Mouse (Mus musculus) c-Kit-positive CD71-positive TER-119-negative erythroid progenitor cells, embryonic 14.5 days (primary cell): Measurements from ENCODE around the gene Dbx1.

Experiments
- DNase-seq: peaks from one replicate; pipeline ENCODE4 v3.0.0-alpha.2; 2013; ENCODE audit warnings: low read depth

Gene Dbx1

GRCm38 (mm10) chr7:49636491-49637115 is at the start of gene Dbx1:
Gene Dbx1, minus strand, starts transcription at chr7:49636849.
- no peak for DNase-seq

DNA sequence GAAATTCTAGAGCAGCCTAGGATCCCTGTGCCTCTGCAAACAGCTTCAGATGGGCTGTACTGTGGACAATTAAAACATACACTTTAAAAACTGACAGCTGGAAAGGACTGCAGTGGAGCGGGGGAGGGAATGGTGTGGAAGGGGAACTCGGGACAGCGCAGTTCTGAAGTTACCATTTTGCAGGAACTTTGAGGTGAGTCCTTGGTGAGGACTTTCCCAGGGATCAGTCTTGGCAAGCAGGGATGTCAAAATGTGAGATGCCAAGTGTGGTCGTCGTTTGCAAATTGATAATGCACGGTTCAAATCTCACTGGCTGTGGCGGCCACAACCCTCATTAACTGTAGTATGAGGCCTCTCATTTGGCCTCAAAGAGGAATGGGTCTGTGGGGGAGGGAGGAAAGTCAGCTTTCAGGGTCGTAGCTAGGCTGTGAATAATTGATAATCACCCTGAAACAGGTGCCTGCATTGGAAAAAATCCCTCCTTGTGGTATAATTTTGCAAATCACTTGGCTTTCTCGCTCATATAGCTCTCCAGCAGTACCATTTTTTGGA is 42.3 kb upstream of the Dbx1 start:
- no peak for DNase-seq

- no peak for DNase-seq
Observed at GRCm38 (mm10) chr7:49678100-49678825, 41.6 kb upstream of the Dbx1 start.

DNA sequence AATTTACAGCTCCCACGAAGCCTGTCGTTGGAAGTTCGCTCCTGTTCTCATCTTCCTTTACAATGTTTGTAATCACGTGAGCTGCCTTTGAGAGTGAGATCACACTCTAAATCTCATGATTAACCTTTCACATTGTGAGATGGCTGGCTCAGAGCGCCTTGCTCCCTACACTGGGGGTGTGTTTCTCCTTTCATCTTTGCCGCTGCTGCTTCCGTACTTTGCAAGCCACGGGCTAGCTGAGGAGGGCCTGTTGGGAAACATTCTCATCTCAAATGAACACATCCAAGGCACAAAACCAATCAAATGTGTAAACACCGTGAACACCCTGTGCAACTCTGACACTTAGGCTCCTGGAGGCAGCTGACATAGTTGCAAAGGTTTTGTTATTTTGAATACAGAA is 40.5 kb upstream of the Dbx1 start:
- DNase-seq: no peak

GRCm38 (mm10) chr7:49676627-49677026 is 40.0 kb upstream of the Dbx1 start:
- DNase-seq: no peak

- DNase-seq: no peak
Observed at GRCm38 (mm10) chr7:49668260-49668857, 31.7 kb upstream of the Dbx1 start.

- DNase-seq: no peak
Observed at GRCm38 (mm10) chr7:49663575-49663974, 26.9 kb upstream of the Dbx1 start.

DNA sequence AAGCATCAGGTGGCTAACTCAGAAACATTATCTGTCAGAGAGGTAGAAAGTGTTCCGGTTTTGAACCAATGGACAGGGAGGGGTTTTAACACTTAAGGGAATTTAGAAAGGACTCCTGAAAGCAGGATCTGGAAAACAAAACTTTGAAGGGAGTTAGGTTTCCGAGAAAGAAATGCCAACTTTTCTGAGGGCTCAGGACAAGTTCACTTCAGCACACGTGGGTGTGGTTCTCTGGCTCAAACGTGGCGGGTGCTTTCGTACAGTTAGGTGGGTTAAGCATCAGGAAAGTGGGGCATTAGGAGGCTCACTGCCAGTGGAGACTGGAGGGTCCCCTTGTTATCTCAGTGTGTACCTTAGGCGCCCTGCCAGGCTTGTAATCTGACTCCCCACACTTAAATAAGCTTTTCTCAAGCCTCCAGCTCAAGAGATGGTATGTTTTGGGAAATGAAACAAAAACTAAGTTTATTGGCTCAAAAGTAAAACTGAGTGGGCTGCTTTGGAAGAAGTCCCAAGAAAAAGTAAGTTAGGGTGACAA is 25.9 kb upstream of the Dbx1 start:
- no peak for DNase-seq

DNA sequence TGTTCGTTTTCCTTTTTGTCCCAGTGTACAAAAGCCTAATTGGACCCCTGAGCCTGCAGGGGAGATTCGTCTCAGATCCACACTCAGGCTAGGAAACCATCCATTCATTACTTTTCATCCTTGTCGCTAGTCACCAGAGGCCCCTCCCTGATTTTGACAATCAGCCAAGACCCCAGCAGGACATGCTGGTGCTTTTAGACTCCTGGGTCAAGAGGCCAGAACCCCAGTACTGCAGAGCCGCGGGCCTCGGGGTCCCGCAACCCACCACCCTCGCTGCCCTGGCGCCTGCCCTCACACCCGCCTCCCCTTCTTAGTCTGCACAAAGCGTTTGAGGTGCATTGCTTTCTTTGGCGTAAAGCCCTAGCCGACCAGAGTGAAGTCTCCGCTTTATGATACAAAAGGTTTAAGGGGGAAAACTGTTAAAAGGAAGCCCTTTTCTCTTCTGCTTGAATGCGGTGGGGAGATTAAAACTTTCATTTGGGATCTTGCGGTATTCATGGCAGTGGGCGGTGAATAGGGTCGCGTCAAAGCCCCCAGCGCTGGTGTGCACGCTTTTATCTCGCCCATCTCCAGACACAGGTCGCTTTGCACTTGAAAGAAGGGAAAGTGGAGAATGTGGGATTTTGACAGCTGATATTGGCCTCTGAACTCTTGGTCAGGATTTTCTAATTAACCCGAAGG is 25.3 kb upstream of the Dbx1 start:
- no peak for DNase-seq

DNA sequence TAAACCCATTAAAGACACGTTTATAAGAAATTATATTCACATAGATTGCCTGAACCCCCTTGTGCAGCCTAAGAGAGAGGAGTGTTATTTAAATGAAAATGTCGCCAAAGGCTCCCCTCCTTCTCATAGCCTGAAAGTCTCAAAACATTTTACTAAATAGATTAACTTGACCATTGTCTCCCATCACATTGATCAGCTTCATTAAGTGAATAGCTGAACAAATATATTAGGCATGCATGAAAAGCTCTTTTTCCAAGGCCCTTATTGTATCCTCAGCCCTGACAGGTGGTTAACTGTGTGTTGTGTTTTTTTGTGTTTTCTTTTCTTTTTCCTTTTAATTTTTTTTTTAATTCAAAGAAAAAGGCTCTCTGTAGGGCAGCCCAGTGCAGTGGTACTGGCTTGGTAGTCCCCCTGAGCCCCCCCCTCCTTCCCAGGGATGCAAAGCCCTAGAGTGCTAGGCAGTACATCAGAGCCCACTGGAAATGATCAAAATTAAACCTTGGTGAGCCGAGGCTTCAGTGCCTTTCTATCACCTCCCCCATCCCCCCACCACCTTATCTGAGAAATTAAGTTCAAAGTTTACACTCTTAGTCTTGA is 4.2 kb upstream of the Dbx1 start:
- DNase-seq: no peak

- no peak for DNase-seq
Observed at GRCm38 (mm10) chr7:49639864-49640708, 3.4 kb upstream of the Dbx1 start.

- DNase-seq: no peak
Observed at GRCm38 (mm10) chr7:49638941-49639776, 2.5 kb upstream of the Dbx1 start.

- no peak for DNase-seq
Observed at GRCm38 (mm10) chr7:49637851-49638663, 1.4 kb upstream of the Dbx1 start.

DNA sequence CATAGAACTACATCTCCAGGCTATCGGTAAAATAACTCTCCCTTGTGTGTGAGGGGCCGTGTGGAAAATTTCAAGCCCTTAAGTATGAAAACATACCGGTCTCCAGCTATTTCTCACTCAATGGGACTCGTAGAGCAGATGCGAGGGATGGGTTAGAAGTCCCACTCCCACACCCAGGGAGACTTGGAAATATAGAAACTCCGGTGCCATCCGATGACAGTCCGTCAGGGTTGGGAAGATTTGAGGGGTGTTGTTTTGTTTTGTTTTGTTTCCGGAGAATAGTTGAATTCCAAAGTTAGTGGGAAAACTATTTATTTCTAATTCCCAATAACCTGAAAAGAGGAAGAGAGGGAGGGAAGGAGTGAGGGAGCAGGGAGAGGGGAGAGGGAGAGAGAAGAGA is 632 bp upstream of the Dbx1 start:
- DNase-seq: no peak

DNA sequence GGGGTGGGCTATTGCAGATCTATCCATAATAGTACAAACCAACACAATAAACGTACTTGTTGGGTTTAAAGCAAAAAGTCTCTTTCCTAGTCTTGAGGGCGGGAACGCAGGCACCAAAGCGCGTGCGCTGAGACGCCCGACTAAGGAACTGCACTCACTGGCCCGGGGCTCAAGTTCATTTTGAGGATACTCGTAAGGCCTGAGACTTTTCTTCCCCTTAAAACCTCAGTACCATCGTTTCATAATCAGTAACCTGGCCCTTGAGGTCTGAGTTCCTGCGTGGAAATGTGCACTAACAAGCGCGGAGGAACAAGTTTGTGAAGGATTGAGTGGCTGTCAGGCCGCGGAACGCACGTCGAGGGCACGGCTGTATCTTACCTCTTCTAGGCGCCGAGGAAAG is 678 bp downstream of the Dbx1 start:
- no peak for DNase-seq

- DNase-seq: no peak
Observed at GRCm38 (mm10) chr7:49635074-49635621, 1.5 kb downstream of the Dbx1 start.

DNA sequence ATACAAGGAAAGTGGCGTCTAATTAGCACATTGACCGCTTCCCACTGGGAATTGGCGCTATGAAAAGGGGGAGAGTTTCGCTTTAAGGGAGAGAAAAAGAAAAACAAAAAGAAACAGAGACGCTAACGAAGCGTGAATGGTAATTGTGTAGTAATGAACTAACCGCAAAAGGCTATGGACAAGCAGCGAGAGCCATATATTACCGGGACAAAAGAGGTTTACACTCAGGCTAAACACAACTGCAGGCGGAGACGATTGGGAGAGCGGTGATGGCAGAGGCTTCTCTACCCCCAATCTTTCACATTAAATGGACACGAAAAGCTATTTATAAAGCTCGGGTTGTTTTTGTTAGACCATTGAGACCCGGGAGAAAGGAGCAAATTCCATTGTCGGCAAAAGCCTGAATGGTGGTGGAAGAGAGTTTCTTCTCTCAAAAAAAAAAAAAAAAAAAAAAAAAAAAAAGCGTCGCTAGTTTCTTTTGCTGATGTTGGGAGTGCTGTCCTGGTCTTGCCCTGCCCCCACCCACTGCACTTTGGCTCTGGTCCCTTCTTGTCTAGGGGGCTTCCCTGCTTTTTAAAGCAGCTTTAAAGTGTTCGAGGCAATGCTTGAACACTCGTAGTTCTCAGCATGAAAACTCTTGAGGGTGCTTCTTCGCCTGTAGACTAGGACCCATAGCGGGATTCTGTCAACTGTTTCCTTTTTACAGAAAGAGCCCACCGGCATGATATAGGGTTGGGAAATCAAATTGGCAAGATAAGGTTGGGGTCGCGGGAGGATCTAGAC is 2.2 kb downstream of the Dbx1 start:
- DNase-seq: no peak

DNA sequence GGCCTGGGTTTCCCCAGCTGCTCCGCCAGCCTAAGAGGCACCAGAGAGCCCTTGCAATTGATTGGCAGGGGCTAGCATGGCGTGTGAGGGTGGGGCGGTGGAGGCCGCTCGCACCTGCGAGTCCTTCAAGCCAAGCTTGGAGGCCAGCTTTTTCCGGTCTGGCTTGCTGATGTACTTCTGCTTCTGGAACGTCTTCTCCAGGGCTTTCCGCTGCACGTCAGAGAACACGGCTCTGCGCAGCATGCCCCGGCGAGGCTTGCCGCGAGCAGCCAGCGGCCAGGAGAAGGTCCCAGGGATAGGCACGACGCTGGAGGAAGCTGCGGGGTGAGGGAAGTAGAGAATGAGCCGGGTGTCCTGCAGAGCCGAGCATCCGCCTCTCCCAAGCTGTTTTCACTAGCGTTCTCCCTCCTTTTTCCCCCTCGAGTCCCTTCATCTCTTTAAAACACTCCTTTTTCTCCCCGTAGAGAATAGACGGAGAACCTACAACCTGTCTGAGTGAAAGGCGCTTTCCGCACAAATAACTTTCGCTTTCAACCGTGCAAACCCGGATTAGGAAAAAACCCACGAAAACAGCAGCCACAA is 3.2 kb downstream of the Dbx1 start:
- no peak for DNase-seq
